Mouse (Mus musculus) leukemia stem cell, adult 10-12 weeks (primary cell): Measurements from ENCODE around the gene Marco. TPM values are rescaled to one million over a fixed set of nuclear protein-coding genes. Genes with fewer than 3 reads are reported as not detected.

Experiments
- polyA plus RNA-seq: library from polyadenylated mRNA; stranded (reverse); fragments of >175 nt; gene quantifications from 2 replicates; pipeline ENCODE4 v1.2.3, GENCODE M21; 2012; ENCODE audit warnings: low replicate concordance

Gene Marco
- polyA plus RNA-seq, result 1.4 and 3.6 TPM in 2 replicates

GRCm38 (mm10) chr1:120504924-120505323 lies at the start of gene Marco:
TSS of gene Marco (minus strand) at chr1:120505024.

Other genes starting within 250 kb of the Marco start
- gene Steap3, start 232.3 kb downstream of the Marco start, polyA plus RNA-seq, result 197 and 514 TPM in 2 replicates
- gene C1ql2, start 164.4 kb downstream of the Marco start, polyA plus RNA-seq, result not detected in 2 replicates
- gene En1, start 97.4 kb upstream of the Marco start, polyA plus RNA-seq, result 0.10 TPM in 1 of 2 replicates, not detected in the other